Mouse (Mus musculus) heart, embryonic 11.5 days (tissue): ENCODE data around the gene Hcls1. TPM values are rescaled to one million over a fixed set of nuclear protein-coding genes. Genes with fewer than 3 reads are reported as not detected.

Experiments
- ATAC-seq: fragments of 200-750 bp; cut with Nextera tagmentation; replicated peaks from 2 replicates; pipeline ENCODE4 v1.8.0; 2017; ENCODE audit warnings: moderate library complexity; ENCODE audit not compliant: insufficient number of reproducible peaks, low FRiP score, low TSS enrichment
- H3K27ac ChIP-seq: fragments of 300-500 bp; sonication (generic); 2 replicates; pipeline ENCODE4 v1.5.1; 2014; ENCODE audit warnings: mild to moderate bottlenecking, low read depth, low read length
- H3K27me3 ChIP-seq: fragments of 300-500 bp; sonication (generic); 2 replicates; pipeline ENCODE4 v1.6.1; 2014; ENCODE audit warnings: mild to moderate bottlenecking, low read length, mixed read lengths; ENCODE audit not compliant: control insufficient read depth, insufficient read depth
- H3K36me3 ChIP-seq: fragments of 300-500 bp; sonication (generic); 2 replicates; pipeline ENCODE4 v1.6.1; 2014; ENCODE audit warnings: mild to moderate bottlenecking, low read length, moderate library complexity, mixed read lengths; ENCODE audit not compliant: control insufficient read depth, insufficient read depth
- H3K4me1 ChIP-seq: fragments of 300-500 bp; sonication (generic); 2 replicates; pipeline ENCODE4 v1.6.1; 2014; ENCODE audit warnings: low read length; ENCODE audit not compliant: control insufficient read depth, insufficient read depth
- H3K4me2 ChIP-seq: fragments of 300-500 bp; sonication (generic); 2 replicates; pipeline ENCODE4 v1.6.1; 2014; ENCODE audit warnings: mild to moderate bottlenecking, moderate library complexity
- H3K4me3 ChIP-seq: fragments of 300-500 bp; sonication (generic); 2 replicates; pipeline ENCODE4 v1.5.1; 2014; ENCODE audit warnings: low read depth, low read length
- H3K9ac ChIP-seq: fragments of 300-500 bp; sonication (generic); 2 replicates; pipeline ENCODE4 v1.6.1; 2014; ENCODE audit warnings: mild to moderate bottlenecking, low read depth, low read length, moderate library complexity
- H3K9me3 ChIP-seq: fragments of 300-500 bp; sonication (generic); replicated peaks from 2 replicates; pipeline ENCODE4 v1.6.1; 2016; ENCODE audit warnings: low read length; ENCODE audit not compliant: control insufficient read depth
- WGBS: fragments of 180-500 bp; shearing (Covaris S2); extraction: QIAGEN DNeasy Blood & Tissue Kit; methylation state at CpG from one replicate; pipeline ENCODE4 v1.1.7; 2014; ENCODE audit not compliant: insufficient replicate concordance; 5-methylcytosine and 5-hydroxymethylcytosine counted together
- polyA plus RNA-seq: library from polyadenylated mRNA; unstranded; fragments of >200 nt; fragmentation: Nextera tagmentation; extraction: Ambion mirVana; gene quantifications from 2 replicates; pipeline ENCODE4 v1.2.1, GENCODE M21; 2014

Hcls1 gene
- polyA plus RNA-seq, 1 experiment from 2014 or later, result 1.5 TPM

DNA sequence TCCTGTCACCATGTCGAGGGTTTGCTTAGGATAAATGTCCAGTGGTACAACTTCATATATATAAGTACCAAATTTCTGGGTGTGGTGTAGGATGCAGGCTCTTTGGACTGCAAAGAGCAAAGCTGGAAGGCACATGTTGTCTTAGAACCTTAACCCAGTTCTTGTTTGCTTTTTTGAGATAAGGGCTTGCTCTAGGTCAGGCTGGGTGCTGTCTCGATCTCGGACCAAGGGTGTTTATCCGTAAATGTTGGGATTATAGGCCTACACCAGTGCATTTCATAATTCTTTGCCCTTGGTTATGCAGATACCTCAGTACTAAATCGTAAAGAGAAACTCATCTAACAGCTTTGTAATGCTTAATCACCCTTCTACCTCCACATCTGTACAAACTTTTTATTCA is 77.6 kb downstream of the Hcls1 start:
- Histone ChIP-seq H3K4me1 (peaks cover 8% of the 10 kb centered on the region), H3K9me3 (no peaks in the 10 kb centered on the region), H3K27ac (no peak overlapping the region), H3K36me3 (no peaks in the 10 kb centered on the region; the same call in 1 of the 2 replicates), H3K4me2 (peak overlapping the region; percentile 90), H3K9ac (peak overlapping the region; percentile 83), H3K27me3 (no peaks in the 10 kb centered on the region), H3K4me3 (peak overlapping the region; percentile 93)
- 47% methylated on average over 5 of the region's 5 CpGs for WGBS
- no peak for ATAC-seq

Other genes with a start within 250 kb of the Hcls1 start
- 0.25 TPM in 1 of 2 replicates, not detected in the other for gene Ildr1, start 241.0 kb upstream of the Hcls1 start, polyA plus RNA-seq
- gene Slc15a2, start 150.0 kb upstream of the Hcls1 start, polyA plus RNA-seq, result 1.0 and 1.1 TPM in 2 replicates
- gene Iqcb1, start 106.6 kb upstream of the Hcls1 start, polyA plus RNA-seq, result 38.5 and 40.1 TPM in 2 replicates
- gene Eaf2, start 60.0 kb upstream of the Hcls1 start, polyA plus RNA-seq, result 0.37 and 0.80 TPM in 2 replicates
- gene Golgb1, start 59.8 kb upstream of the Hcls1 start, polyA plus RNA-seq, result 54.8 and 70.1 TPM in 2 replicates
- 6.8 and 7.9 TPM in 2 replicates for gene Fbxo40, start 55.5 kb downstream of the Hcls1 start, polyA plus RNA-seq
- 9.7 and 10.5 TPM in 2 replicates for gene Polq, start 76.8 kb downstream of the Hcls1 start, polyA plus RNA-seq